Mouse (Mus musculus): ENCODE measurements around the gene Slc7a9. TPM values are rescaled to one million over a fixed set of nuclear protein-coding genes. Genes with fewer than 3 reads are reported as not detected.

Gene Slc7a9
- not detected in 2 replicates for polyA plus RNA-seq (2011; ENCODE audit: insufficient read length, low read depth, missing spikeins)

- Histone ChIP-seq H3K27ac (ENCODE audit: insufficient read depth, low read length) (no peak within 1 kb of the TSS), H3K4me3 (ENCODE audit: insufficient read depth, low read length) (no peak within 1 kb of the TSS), H3K4me1 (ENCODE audit: control insufficient read depth, insufficient read depth, low read length) (no peaks in the 10 kb centered on the region)
- TF ChIP-seq CTCF (IDR thresholded peaks at IDR 0.05; ENCODE audit: borderline replicate concordance, insufficient read depth, low read length) (no peak), POLR2A (IDR thresholded peaks at IDR 0.05; ENCODE audit: low read depth, low read length) (no peak)
These were observed at the start of gene Slc7a9 for GRCm38 (mm10) chr7:35447996-35448846. Gene Slc7a9, plus strand, starts transcription at chr7:35448796.

- TF ChIP-seq CTCF (IDR thresholded peaks at IDR 0.05; ENCODE audit: borderline replicate concordance, insufficient read depth, low read length): no peak
- no peak for TF ChIP-seq POLR2A (IDR thresholded peaks at IDR 0.05; ENCODE audit: low read depth, low read length)
- Histone ChIP-seq H3K4me1 (ENCODE audit: control insufficient read depth, insufficient read depth, low read length) (peaks cover 6% of the 10 kb centered on the region; the same call in 1 of the 2 replicates), H3K27ac (ENCODE audit: insufficient read depth, low read length) (no peak overlapping the region), H3K4me3 (ENCODE audit: insufficient read depth, low read length) (no peak overlapping the region)
These were observed 47.4 kb upstream of the Slc7a9 start for GRCm38 (mm10) chr7:35401169-35401568.

GRCm38 (mm10) chr7:35415226-35415625, 33.4 kb upstream of the Slc7a9 start:
- no peaks in the 10 kb centered on the region for H3K4me1 ChIP-seq (ENCODE audit: control insufficient read depth, insufficient read depth, low read length)
- H3K4me3 ChIP-seq (ENCODE audit: insufficient read depth, low read length): no peak overlapping the region
- H3K27ac ChIP-seq (ENCODE audit: insufficient read depth, low read length): no peak overlapping the region
- TF ChIP-seq CTCF (IDR thresholded peaks at IDR 0.05; ENCODE audit: borderline replicate concordance, insufficient read depth, low read length) (no peak), POLR2A (IDR thresholded peaks at IDR 0.05; ENCODE audit: low read depth, low read length) (no peak)

- H3K4me3 ChIP-seq (ENCODE audit: insufficient read depth, low read length): no peak overlapping the region
- no peaks in the 10 kb centered on the region for H3K4me1 ChIP-seq (ENCODE audit: control insufficient read depth, insufficient read depth, low read length)
- H3K27ac ChIP-seq (ENCODE audit: insufficient read depth, low read length): no peak overlapping the region
- no peak for TF ChIP-seq POLR2A (IDR thresholded peaks at IDR 0.05; ENCODE audit: low read depth, low read length)
- TF ChIP-seq CTCF (IDR thresholded peaks at IDR 0.05; ENCODE audit: borderline replicate concordance, insufficient read depth, low read length): no peak
These were observed 32.6 kb upstream of the Slc7a9 start for GRCm38 (mm10) chr7:35415801-35416653.

- TF ChIP-seq CTCF (IDR thresholded peaks at IDR 0.05; ENCODE audit: borderline replicate concordance, insufficient read depth, low read length) (no peak), POLR2A (IDR thresholded peaks at IDR 0.05; ENCODE audit: low read depth, low read length) (no peak)
- H3K27ac ChIP-seq (ENCODE audit: insufficient read depth, low read length): no peak overlapping the region
- no peaks in the 10 kb centered on the region for H3K4me1 ChIP-seq (ENCODE audit: control insufficient read depth, insufficient read depth, low read length)
- no peak overlapping the region for H3K4me3 ChIP-seq (ENCODE audit: insufficient read depth, low read length)
These were observed 32.0 kb upstream of the Slc7a9 start for GRCm38 (mm10) chr7:35416654-35416948.

GRCm38 (mm10) chr7:35423071-35423470, 25.5 kb upstream of the Slc7a9 start:
- H3K4me3 ChIP-seq (ENCODE audit: insufficient read depth, low read length): no peak overlapping the region
- TF ChIP-seq CTCF (IDR thresholded peaks at IDR 0.05; ENCODE audit: borderline replicate concordance, insufficient read depth, low read length) (no peak), POLR2A (IDR thresholded peaks at IDR 0.05; ENCODE audit: low read depth, low read length) (no peak)
- no peak overlapping the region for H3K27ac ChIP-seq (ENCODE audit: insufficient read depth, low read length)
- no peaks in the 10 kb centered on the region for H3K4me1 ChIP-seq (ENCODE audit: control insufficient read depth, insufficient read depth, low read length)

- Histone ChIP-seq H3K4me1 (ENCODE audit: control insufficient read depth, insufficient read depth, low read length) (no peaks in the 10 kb centered on the region), H3K27ac (ENCODE audit: insufficient read depth, low read length) (no peak overlapping the region), H3K4me3 (ENCODE audit: insufficient read depth, low read length) (no peak overlapping the region)
- TF ChIP-seq POLR2A (IDR thresholded peaks at IDR 0.05; ENCODE audit: low read depth, low read length) (no peak), CTCF (IDR thresholded peaks at IDR 0.05; ENCODE audit: borderline replicate concordance, insufficient read depth, low read length) (no peak)
These were observed 20.4 kb upstream of the Slc7a9 start for GRCm38 (mm10) chr7:35428146-35428545.

- no peaks in the 10 kb centered on the region for H3K4me1 ChIP-seq (ENCODE audit: control insufficient read depth, insufficient read depth, low read length)
- H3K27ac ChIP-seq (ENCODE audit: insufficient read depth, low read length): no peak overlapping the region
- no peak overlapping the region for H3K4me3 ChIP-seq (ENCODE audit: insufficient read depth, low read length)
- TF ChIP-seq POLR2A (IDR thresholded peaks at IDR 0.05; ENCODE audit: low read depth, low read length): no peak
- no peak for TF ChIP-seq CTCF (IDR thresholded peaks at IDR 0.05; ENCODE audit: borderline replicate concordance, insufficient read depth, low read length)
These were observed 13.3 kb upstream of the Slc7a9 start for GRCm38 (mm10) chr7:35435266-35435665.

GRCm38 (mm10) chr7:35447501-35447900, 1.1 kb upstream of the Slc7a9 start:
- Histone ChIP-seq H3K4me3 (ENCODE audit: insufficient read depth, low read length) (no peak overlapping the region), H3K4me1 (ENCODE audit: control insufficient read depth, insufficient read depth, low read length) (no peaks in the 10 kb centered on the region), H3K27ac (ENCODE audit: insufficient read depth, low read length) (no peak overlapping the region)
- TF ChIP-seq POLR2A (IDR thresholded peaks at IDR 0.05; ENCODE audit: low read depth, low read length) (no peak), CTCF (IDR thresholded peaks at IDR 0.05; ENCODE audit: borderline replicate concordance, insufficient read depth, low read length) (no peak)

DNA sequence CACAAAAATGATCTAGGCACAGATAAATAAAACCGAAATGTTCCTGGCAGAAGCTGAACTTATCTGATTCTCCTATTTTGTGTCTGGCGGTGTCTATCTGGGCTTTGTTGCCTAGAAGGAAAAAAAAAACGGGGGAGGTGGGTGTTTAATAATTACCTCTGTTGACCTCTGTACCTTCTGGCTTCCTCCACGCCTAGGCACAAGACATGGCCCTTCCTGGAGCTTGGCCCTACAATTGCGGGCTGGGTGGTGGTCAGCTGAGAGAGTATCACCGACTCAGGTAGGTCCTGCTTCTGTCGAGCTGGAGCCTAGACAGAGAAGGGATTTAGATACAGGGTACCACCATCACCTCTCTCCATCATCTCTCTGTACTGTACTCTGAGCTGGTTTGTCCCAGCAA, 271 bp downstream of the Slc7a9 start:
- Histone ChIP-seq H3K27ac (ENCODE audit: insufficient read depth, low read length) (no peak overlapping the region), H3K4me3 (ENCODE audit: insufficient read depth, low read length) (no peak overlapping the region), H3K4me1 (ENCODE audit: control insufficient read depth, insufficient read depth, low read length) (no peaks in the 10 kb centered on the region)
- no peak for TF ChIP-seq POLR2A (IDR thresholded peaks at IDR 0.05; ENCODE audit: low read depth, low read length)
- TF ChIP-seq CTCF (IDR thresholded peaks at IDR 0.05; ENCODE audit: borderline replicate concordance, insufficient read depth, low read length): no peak

Data from embryonic fibroblast, embryonic 13.5 days (primary cell).